Mouse (Mus musculus) left cerebral cortex, adult 2 months (tissue): Measurements from ENCODE around the gene Dnaja2. TPM values are rescaled to one million over a fixed set of nuclear protein-coding genes. Genes with fewer than 3 reads are reported as not detected.

Experiments used
- DNase-seq, 2 experiments: peaks; one replicate each; pipeline ENCODE4 v3.0.0; 2021 to 2022; ENCODE audit warnings: low spot score in 2 of 2, mixed read lengths in 1 of 2; ENCODE audit errors: extremely low spot score in 1 of 2
- H3K27ac ChIP-seq: fragments of 200-600 bp; 2 replicates; pipeline ENCODE4 v1.8.1; 2022
- H3K4me3 ChIP-seq: fragments of 200-600 bp; 2 replicates; pipeline ENCODE4 v1.8.1; 2022
- CTCF ChIP-seq: fragments of 200-600 bp; IDR thresholded peaks from 2 replicates; pipeline ENCODE4 v1.8.1; 2022; ENCODE audit warnings: antibody characterized with exemption, mild to moderate bottlenecking, moderate library complexity
- intact Hi-C: fragments of 180-260 bp; cut with DNase I; formaldehyde crosslinking; loops from one replicate; pipeline ENCODE4 v1.15.1; 2025
- total RNA-seq, 2 experiments: library from RNA; stranded (reverse); gene quantifications; 2 replicates each; pipeline ENCODE4 v1.2.3; 2021

Gene Dnaja2
- total RNA-seq, 2 experiments from 2014 or later: 175 to 199 TPM

- no peak for TF ChIP-seq CTCF
- intact Hi-C loops: no loop called here
- DNase-seq: no peak
- Histone ChIP-seq H3K4me3 (no peak overlapping the region), H3K27ac (no peak overlapping the region)
Measured at GRCm38 (mm10) chr8:85588596-85588995, 33.5 kb upstream of the Dnaja2 start.

GRCm38 (mm10) chr8:85577666-85578065, 22.5 kb upstream of the Dnaja2 start:
- intact Hi-C loops: no loop called here
- no peak overlapping the region for H3K27ac ChIP-seq
- TF ChIP-seq CTCF: no peak
- no peak overlapping the region for H3K4me3 ChIP-seq
- no peak for DNase-seq

GRCm38 (mm10) chr8:85573972-85574496, 18.9 kb upstream of the Dnaja2 start:
- intact Hi-C loops: no loop called here
- no peak overlapping the region for H3K27ac ChIP-seq
- DNase-seq: no peak
- TF ChIP-seq CTCF: no peak
- H3K4me3 ChIP-seq: no peak overlapping the region

GRCm38 (mm10) chr8:85570466-85570865, 15.3 kb upstream of the Dnaja2 start:
- DNase-seq: no peak
- H3K4me3 ChIP-seq: no peak overlapping the region
- no peak overlapping the region for H3K27ac ChIP-seq
- intact Hi-C loops: no loop called here
- no peak for TF ChIP-seq CTCF

GRCm38 (mm10) chr8:85567801-85568200, 12.7 kb upstream of the Dnaja2 start:
- H3K4me3 ChIP-seq: no peak overlapping the region
- no peak overlapping the region for H3K27ac ChIP-seq
- TF ChIP-seq CTCF: no peak

GRCm38 (mm10) chr8:85565186-85565585, 10.0 kb upstream of the Dnaja2 start:
- Histone ChIP-seq H3K27ac (no peak overlapping the region), H3K4me3 (no peak overlapping the region)
- intact Hi-C loops: no loop called here
- TF ChIP-seq CTCF: no peak
- no peak for DNase-seq

More at GRCm38 (mm10) chr8:85567801-85568200, 12.7 kb upstream of the Dnaja2 start:
- intact Hi-C loops: no loop called here
- no peak for DNase-seq

GRCm38 (mm10) chr8:85563336-85563735, 8.2 kb upstream of the Dnaja2 start:
- intact Hi-C loops: no loop called here
- DNase-seq: no peak
- no peak for TF ChIP-seq CTCF

GRCm38 (mm10) chr8:85559966-85560365, 4.8 kb upstream of the Dnaja2 start:
- H3K4me3 ChIP-seq: no peak overlapping the region
- H3K27ac ChIP-seq: no peak overlapping the region
- intact Hi-C loops: no loop called here
- TF ChIP-seq CTCF: no peak
- DNase-seq: no peak

More at GRCm38 (mm10) chr8:85563336-85563735, 8.2 kb upstream of the Dnaja2 start:
- Histone ChIP-seq H3K27ac (no peak overlapping the region), H3K4me3 (no peak overlapping the region)

GRCm38 (mm10) chr8:85559201-85559600, 4.1 kb upstream of the Dnaja2 start:
- TF ChIP-seq CTCF: no peak
- no peak for DNase-seq
- Histone ChIP-seq H3K4me3 (no peak overlapping the region), H3K27ac (no peak overlapping the region)
- intact Hi-C loops: no loop called here

GRCm38 (mm10) chr8:85557601-85557986, 2.5 kb upstream of the Dnaja2 start:
- TF ChIP-seq CTCF: no peak
- no peak for DNase-seq
- Histone ChIP-seq H3K4me3 (no peak overlapping the region), H3K27ac (no peak overlapping the region)
- intact Hi-C loops: no loop called here

- no peak for DNase-seq
- intact Hi-C loops: no loop called here
- TF ChIP-seq CTCF: no peak
- H3K4me3 ChIP-seq: no peak overlapping the region
- H3K27ac ChIP-seq: no peak overlapping the region
Measured at GRCm38 (mm10) chr8:85556986-85557600, 1.9 kb upstream of the Dnaja2 start.

- Histone ChIP-seq H3K4me3 (peak overlapping the region; percentile 67), H3K27ac (peak overlapping the region; percentile 95)
- DNase-seq: peak in 1 of 2 experiments; percentile 10
- intact Hi-C loops: no loop called here
- TF ChIP-seq CTCF: no peak
Measured at GRCm38 (mm10) chr8:85554391-85555180, 558 bp downstream of the Dnaja2 start.
